Mouse (Mus musculus) midbrain, postnatal 0 days (tissue): ENCODE results near the gene Krt6a. TPM values are rescaled to one million over a fixed set of nuclear protein-coding genes. Genes with fewer than 3 reads are reported as not detected.
"Not testable (repeated sequence)": the region's sequence is repeated elsewhere in the genome, so short reads cannot be mapped to it uniquely, and the experiment has no call there.

Source experiments
- ATAC-seq: fragments of 200-750 bp; cut with Nextera tagmentation; 2 replicates; pipeline ENCODE4 v1.8.0; 2017; ENCODE audit warnings: moderate number of reproducible peaks, mild to moderate bottlenecking, moderate TSS enrichment, moderate library complexity; ENCODE audit not compliant: low FRiP score
- DNase-seq: peaks from one replicate; pipeline ENCODE4 v3.0.0-alpha.2; 2015; ENCODE audit warnings: low spot score
- H3K27ac ChIP-seq: fragments of 300-500 bp; sonication (generic); 2 replicates; pipeline ENCODE4 v1.5.1; 2014; ENCODE audit warnings: low read depth, mild to moderate bottlenecking, low read length, mixed read lengths
- H3K27me3 ChIP-seq: fragments of 300-500 bp; sonication (generic); 2 replicates; pipeline ENCODE4 v1.6.1; 2014; ENCODE audit warnings: low read length, control low read depth, mixed read lengths; ENCODE audit not compliant: insufficient read depth
- H3K36me3 ChIP-seq: fragments of 300-500 bp; sonication (generic); 2 replicates; pipeline ENCODE4 v1.6.1; 2014; ENCODE audit warnings: low read length, control low read depth, mixed read lengths; ENCODE audit not compliant: insufficient read depth
- H3K4me1 ChIP-seq: fragments of 300-500 bp; sonication (generic); 2 replicates; pipeline ENCODE4 v1.6.1; 2014; ENCODE audit warnings: mild to moderate bottlenecking, control low read depth, antibody characterized with exemption, low read length, mixed read lengths; ENCODE audit not compliant: insufficient read depth
- H3K4me2 ChIP-seq: fragments of 300-500 bp; sonication (generic); 2 replicates; pipeline ENCODE4 v1.6.1; 2014; ENCODE audit warnings: low read depth, mild to moderate bottlenecking, low read length, mixed read lengths; ENCODE audit not compliant: poor library complexity, severe bottlenecking
- H3K4me3 ChIP-seq: fragments of 300-500 bp; sonication (generic); 2 replicates; pipeline ENCODE4 v1.5.1; 2014; ENCODE audit warnings: low read depth, mild to moderate bottlenecking, low read length, moderate library complexity
- H3K9ac ChIP-seq: fragments of 300-500 bp; sonication (generic); replicated peaks from 2 replicates; pipeline ENCODE4 v1.6.1; 2014; ENCODE audit warnings: mild to moderate bottlenecking, low read length, moderate library complexity, mixed read lengths; ENCODE audit not compliant: poor library complexity, severe bottlenecking
- H3K9me3 ChIP-seq: fragments of 300-500 bp; sonication (generic); 2 replicates; pipeline ENCODE4 v1.6.1; 2016; ENCODE audit warnings: low read length, control low read depth
- CTCF ChIP-seq: IDR thresholded peaks from 2 replicates; pipeline ENCODE4 v1.5.1; 2016; ENCODE audit warnings: antibody characterized with exemption, mild to moderate bottlenecking
- WGBS: fragments of 180-500 bp; shearing (Covaris S2); extraction: QIAGEN DNeasy Blood & Tissue Kit; methylation state at CpG from one replicate; pipeline ENCODE4 v1.1.7; 2014; 5-methylcytosine and 5-hydroxymethylcytosine counted together
- polyA plus RNA-seq: library from polyadenylated mRNA; unstranded; fragments of >200 nt; fragmentation: Nextera tagmentation; extraction: Ambion mirVana; gene quantifications from 2 replicates; pipeline ENCODE4 v1.2.1, GENCODE M21; 2015
- total RNA-seq: library from RNA; depleted of rRNA; stranded (reverse); fragments of >200 nt; gene quantifications from 2 replicates; pipeline ENCODE4 v1.2.3, GENCODE M21; 2014

Gene Krt6a
- total and polyA plus RNA-seq, 2 experiments from 2014 or later, result not detected

DNA sequence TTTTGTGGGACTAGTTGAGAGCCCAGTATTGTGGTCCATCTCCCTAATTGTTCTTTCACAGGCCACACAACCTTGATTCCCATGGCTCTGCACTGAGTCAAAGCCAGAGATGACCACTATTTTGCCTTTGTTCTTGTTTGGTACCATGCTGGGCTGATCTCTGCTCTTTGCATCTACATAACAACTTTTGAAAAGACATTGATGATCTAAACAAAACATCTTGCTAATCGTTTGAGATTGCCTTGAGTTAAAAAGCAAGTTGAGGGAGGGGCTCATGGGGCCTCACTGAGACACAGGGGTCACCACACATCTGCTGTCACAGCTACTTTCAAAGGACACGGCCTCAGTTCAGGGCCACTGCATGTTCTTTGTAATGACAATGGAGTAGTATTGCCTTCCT, 8.3 kb upstream of the Krt6a start:
- H3K4me1 ChIP-seq, result no peaks in the 10 kb centered on the region
- WGBS, result 14% methylated on average over 2 of the region's 2 CpGs
- DNase-seq, result no peak

DNA sequence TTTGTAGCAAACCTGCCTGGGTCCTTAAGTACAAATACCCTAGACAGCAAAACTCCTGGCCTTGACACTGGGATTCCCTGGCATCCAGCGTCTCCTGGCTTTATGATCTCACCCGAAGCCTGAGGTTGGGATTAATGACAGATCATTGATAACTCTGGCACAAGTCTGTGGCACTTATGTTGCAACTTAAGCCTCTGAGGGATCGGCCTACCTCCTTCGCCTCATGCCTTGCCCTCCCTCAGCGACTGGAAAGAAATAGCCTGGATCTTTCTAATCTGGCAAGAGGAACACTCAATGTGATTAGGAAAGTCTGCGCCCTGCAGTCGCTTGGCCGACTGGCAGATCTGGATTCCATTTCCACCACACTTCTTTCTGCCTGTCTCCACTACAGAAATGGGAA, 5.8 kb upstream of the Krt6a start:
- WGBS, result 82% methylated on average over 8 of the region's 8 CpGs
- H3K4me1 ChIP-seq, result no peaks in the 10 kb centered on the region
- ATAC-seq (no peak), DNase-seq (no peak)
- no peak for TF ChIP-seq CTCF
- no peaks in the 10 kb centered on the region for H3K9me3 ChIP-seq
- H3K27ac ChIP-seq, result no peak overlapping the region
- H3K4me2 ChIP-seq, result no peak overlapping the region
- H3K36me3 ChIP-seq, result no peaks in the 10 kb centered on the region
- H3K27me3 ChIP-seq, result no peaks in the 10 kb centered on the region
- no peak overlapping the region for H3K4me3 ChIP-seq
- no peak overlapping the region for H3K9ac ChIP-seq

More for the DNA sequence above, 8.3 kb upstream of the Krt6a start:
- H3K4me2 ChIP-seq, result no peak overlapping the region
- H3K27me3 ChIP-seq, result no peaks in the 10 kb centered on the region
- TF ChIP-seq CTCF, result no peak
- H3K36me3 ChIP-seq, result no peaks in the 10 kb centered on the region
- no peak overlapping the region for H3K4me3 ChIP-seq
- H3K9ac ChIP-seq, result no peak overlapping the region
- H3K27ac ChIP-seq, result no peak overlapping the region
- ATAC-seq, result no peak
- no peaks in the 10 kb centered on the region for H3K9me3 ChIP-seq

DNA sequence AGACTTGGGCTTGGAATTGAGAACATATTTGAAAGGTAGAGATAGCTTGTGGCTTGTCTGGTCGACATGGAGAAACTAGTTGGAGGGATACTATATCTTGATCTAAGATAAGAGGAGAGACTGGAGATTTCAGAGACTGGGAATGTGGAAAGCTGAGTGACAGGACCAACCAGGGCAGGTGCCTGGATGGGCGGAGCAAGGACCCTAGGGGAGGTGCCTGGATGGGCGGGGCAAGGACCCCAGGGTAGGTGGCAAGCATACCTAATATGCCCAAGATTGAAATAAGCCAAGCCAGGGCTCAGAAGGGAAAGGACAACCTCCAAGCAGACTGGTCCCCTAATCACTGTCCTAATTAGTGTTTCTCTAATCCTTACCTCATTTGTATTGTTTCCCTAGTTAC, 5.1 kb upstream of the Krt6a start:
- Histone ChIP-seq H3K36me3 (no peaks in the 10 kb centered on the region), H3K4me3 (no peak overlapping the region), H3K27me3 (no peaks in the 10 kb centered on the region), H3K4me1 (no peaks in the 10 kb centered on the region), H3K9ac (no peak overlapping the region), H3K9me3 (no peaks in the 10 kb centered on the region), H3K4me2 (no peak overlapping the region), H3K27ac (no peak overlapping the region)
- WGBS, result 57% methylated on average over 3 of the region's 3 CpGs
- TF ChIP-seq CTCF, result no peak
- DNase-seq (no peak), ATAC-seq (no peak)

DNA sequence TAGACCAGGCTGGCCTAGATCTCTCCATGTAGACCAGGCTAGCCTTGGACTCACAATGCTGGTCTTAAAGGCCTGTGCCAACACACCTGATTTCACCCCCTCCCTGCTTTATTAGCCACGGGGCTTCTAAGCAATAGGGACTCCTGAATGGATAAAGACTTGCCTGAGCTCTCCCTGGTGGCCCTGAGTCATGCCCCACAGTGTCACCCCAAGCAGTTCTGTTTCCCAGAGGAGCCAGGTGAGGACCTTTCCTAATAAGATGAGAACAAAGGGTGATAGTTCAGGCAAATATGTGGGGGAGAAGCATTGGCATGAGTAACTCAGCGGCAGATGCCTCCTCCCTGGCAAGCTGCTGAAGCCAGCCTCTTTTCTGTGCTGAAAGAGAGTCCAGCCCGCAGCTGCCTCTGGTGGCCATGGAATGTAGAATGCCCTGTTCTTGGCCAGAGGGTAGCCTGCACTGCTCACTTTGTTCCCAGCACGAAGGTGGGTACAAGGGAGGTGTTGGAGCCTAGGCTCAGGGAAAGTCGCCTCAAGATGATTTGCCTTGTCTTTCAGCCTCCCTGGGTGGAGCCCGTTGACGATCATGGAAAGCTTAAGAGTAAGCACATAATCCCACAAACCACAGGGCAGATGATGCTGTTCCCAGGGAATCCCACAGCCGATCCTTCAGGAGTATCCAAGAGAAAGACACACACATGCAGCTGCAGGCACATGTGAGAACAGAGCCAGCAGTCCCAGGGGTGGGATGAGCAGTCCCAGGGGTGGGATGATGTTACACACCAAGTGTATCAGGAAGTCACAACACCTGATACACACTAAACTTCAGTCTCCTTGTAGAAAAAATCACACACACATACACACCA, 3.5 kb upstream of the Krt6a start:
- DNase-seq, result no peak
- 63% methylated on average over 8 of the region's 8 CpGs for WGBS
- ATAC-seq, result no peak

DNA sequence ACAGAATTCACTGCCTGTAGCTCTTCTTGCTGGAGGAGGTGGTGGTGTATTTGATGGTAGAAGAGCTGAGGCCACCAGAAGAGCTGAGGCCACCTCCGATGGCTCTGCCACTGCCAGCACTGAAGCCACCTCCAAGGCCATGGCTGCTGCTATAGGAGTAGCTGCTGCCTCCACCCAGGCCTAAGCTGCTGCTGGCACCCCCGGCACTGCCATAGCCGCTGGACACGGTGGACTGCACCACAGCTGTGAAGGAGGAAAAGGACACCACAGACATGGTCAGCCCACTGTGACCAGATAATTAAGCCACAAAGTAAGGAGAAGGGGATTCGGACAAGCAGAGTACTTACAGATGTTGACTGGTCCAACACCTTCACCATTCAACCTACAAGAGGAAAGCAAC, 3.6 kb downstream of the Krt6a start:
- not testable (repeated sequence) for H3K9me3 ChIP-seq, H3K4me3 ChIP-seq, H3K36me3 ChIP-seq, DNase-seq, H3K4me1 ChIP-seq, H3K27ac ChIP-seq, H3K27me3 ChIP-seq, H3K4me2 ChIP-seq, H3K9ac ChIP-seq, ATAC-seq
- 89% methylated on average over 5 of the region's 5 CpGs for WGBS

More for the DNA sequence above, 3.5 kb upstream of the Krt6a start:
- Histone ChIP-seq H3K36me3 (no peaks in the 10 kb centered on the region), H3K4me2 (no peak overlapping the region), H3K9me3 (no peaks in the 10 kb centered on the region), H3K4me1 (no peaks in the 10 kb centered on the region), H3K27ac (no peak overlapping the region), H3K9ac (no peak overlapping the region), H3K27me3 (no peaks in the 10 kb centered on the region), H3K4me3 (no peak overlapping the region)
- no peak for TF ChIP-seq CTCF

DNA sequence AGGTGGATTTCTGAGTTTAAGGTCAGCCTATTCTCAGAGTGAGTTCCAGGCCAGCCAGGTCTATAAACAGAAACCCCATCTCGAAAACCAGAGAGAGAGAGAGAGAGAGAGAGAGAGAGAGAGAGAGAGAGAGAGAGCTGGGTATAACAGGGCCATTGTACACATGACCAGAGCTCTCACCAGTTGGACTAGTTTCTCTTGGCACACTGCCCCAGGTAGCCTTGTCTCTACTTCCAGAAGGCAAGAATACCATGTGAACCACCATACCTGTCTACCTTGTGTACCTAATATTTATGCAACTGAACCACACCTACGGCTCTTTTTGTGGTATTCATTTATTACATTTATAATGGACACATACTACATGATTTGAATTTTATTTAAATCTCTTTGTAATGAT, 5.9 kb downstream of the Krt6a start:
- no peaks in the 10 kb centered on the region for H3K4me1 ChIP-seq
- no peak for TF ChIP-seq CTCF
- ATAC-seq (no peak), DNase-seq (no peak)
- no peak overlapping the region for H3K4me2 ChIP-seq
- no peaks in the 10 kb centered on the region for H3K36me3 ChIP-seq
- 71% methylated on average over 2 of the region's 2 CpGs for WGBS
- no peaks in the 10 kb centered on the region for H3K27me3 ChIP-seq
- H3K27ac ChIP-seq, result no peak overlapping the region
- no peaks in the 10 kb centered on the region for H3K9me3 ChIP-seq
- no peak overlapping the region for H3K9ac ChIP-seq
- H3K4me3 ChIP-seq, result no peak overlapping the region
